Mouse (Mus musculus) myocyte (in vitro differentiated cells): Measurements from ENCODE around the gene 6030408B16Rik. TPM values are rescaled to one million over a fixed set of nuclear protein-coding genes. Genes with fewer than 3 reads are reported as not detected.

Experiments used
- H3K27me3 ChIP-seq: one replicate; pipeline ENCODE4 v1.6.1; 2011; ENCODE audit not compliant: control insufficient read depth, insufficient read depth, insufficient read length
- H3K36me3 ChIP-seq: one replicate; pipeline ENCODE4 v1.6.1; 2011; ENCODE audit not compliant: control insufficient read depth, insufficient read depth
- H3K4me2 ChIP-seq: one replicate; pipeline ENCODE4 v1.6.1; 2011; ENCODE audit warnings: low read depth, control low read depth
- H3K4me3 ChIP-seq: one replicate; pipeline ENCODE4 v1.5.1; 2011; ENCODE audit warnings: mild to moderate bottlenecking, control low read depth, moderate library complexity
- H3K79me2 ChIP-seq: one replicate; pipeline ENCODE4 v1.6.1; 2011; ENCODE audit not compliant: control insufficient read depth, insufficient read depth
- H3ac ChIP-seq: one replicate; pipeline ENCODE4 v1.6.1; 2011; ENCODE audit not compliant: control insufficient read depth, insufficient read length
- CEBPB ChIP-seq: IDR thresholded peaks from 2 replicates; pipeline ENCODE4 v1.6.1; 2011; ENCODE audit warnings: mild to moderate bottlenecking, moderate library complexity; ENCODE audit not compliant: poor library complexity, insufficient read depth, severe bottlenecking
- E2F4 ChIP-seq: IDR thresholded peaks from one replicate; pipeline ENCODE4 v1.6.1; 2011; ENCODE audit warnings: mild to moderate bottlenecking, control low read depth, moderate library complexity; ENCODE audit not compliant: insufficient read depth
- MAX ChIP-seq: IDR thresholded peaks from one replicate; pipeline ENCODE4 v1.6.1; 2011; ENCODE audit warnings: low read depth, mild to moderate bottlenecking, control low read depth
- MYOD1 ChIP-seq, 3 experiments: IDR thresholded peaks; one replicate each; pipeline ENCODE4 v1.6.1; 2011; ENCODE audit warnings: control low read depth in 2 of 3, low read depth in 2 of 3, mild to moderate bottlenecking in 2 of 3, moderate library complexity in 1 of 3; ENCODE audit not compliant: insufficient read length in 2 of 3, control insufficient read depth in 1 of 3
- MYOG ChIP-seq, 3 experiments: IDR thresholded peaks; one replicate each; pipeline ENCODE4 v1.6.1; 2011; ENCODE audit warnings: control low read depth in 2 of 3, low read depth in 2 of 3, mild to moderate bottlenecking in 2 of 3; ENCODE audit not compliant: insufficient read length in 2 of 3, control insufficient read depth in 1 of 3, insufficient read depth in 1 of 3
- POLR2A ChIP-seq: IDR thresholded peaks from one replicate; pipeline ENCODE4 v1.6.1; 2011; ENCODE audit warnings: low read depth, mild to moderate bottlenecking, control low read depth, moderate library complexity; ENCODE audit not compliant: insufficient read length
- POLR2AphosphoS2 ChIP-seq: IDR thresholded peaks from one replicate; pipeline ENCODE4 v1.6.1; 2011; ENCODE audit warnings: low read depth, control low read depth; ENCODE audit not compliant: insufficient read length
- REST ChIP-seq: IDR thresholded peaks from one replicate; pipeline ENCODE4 v1.6.1; 2011; ENCODE audit warnings: mild to moderate bottlenecking, control low read depth, moderate library complexity; ENCODE audit not compliant: insufficient read depth, insufficient read length
- SRF ChIP-seq: IDR thresholded peaks from one replicate; pipeline ENCODE4 v1.6.1; 2011; ENCODE audit warnings: low read depth; ENCODE audit not compliant: control insufficient read depth, insufficient read length
- TCF12 ChIP-seq: IDR thresholded peaks from one replicate; pipeline ENCODE4 v1.6.1; 2011; ENCODE audit warnings: mild to moderate bottlenecking, control low read depth; ENCODE audit not compliant: poor library complexity, insufficient read depth, severe bottlenecking
- TCF3 ChIP-seq: IDR thresholded peaks from one replicate; pipeline ENCODE4 v1.6.1; 2011; ENCODE audit warnings: low read depth, control low read depth; ENCODE audit not compliant: insufficient read length
- USF1 ChIP-seq: IDR thresholded peaks from one replicate; pipeline ENCODE4 v1.6.1; 2011; ENCODE audit warnings: low read depth, mild to moderate bottlenecking, control low read depth, moderate library complexity
- polyA plus RNA-seq: library from polyadenylated mRNA; unstranded; fragments of >200 nt; fragmentation: generic; extraction: Trizol; gene quantifications from one replicate; pipeline ENCODE4 v1.2.1, GENCODE M21; 2012; ENCODE audit warnings: missing spikeins

The 6030408B16Rik gene
- polyA plus RNA-seq, 1 experiment: 0.16 TPM

DNA sequence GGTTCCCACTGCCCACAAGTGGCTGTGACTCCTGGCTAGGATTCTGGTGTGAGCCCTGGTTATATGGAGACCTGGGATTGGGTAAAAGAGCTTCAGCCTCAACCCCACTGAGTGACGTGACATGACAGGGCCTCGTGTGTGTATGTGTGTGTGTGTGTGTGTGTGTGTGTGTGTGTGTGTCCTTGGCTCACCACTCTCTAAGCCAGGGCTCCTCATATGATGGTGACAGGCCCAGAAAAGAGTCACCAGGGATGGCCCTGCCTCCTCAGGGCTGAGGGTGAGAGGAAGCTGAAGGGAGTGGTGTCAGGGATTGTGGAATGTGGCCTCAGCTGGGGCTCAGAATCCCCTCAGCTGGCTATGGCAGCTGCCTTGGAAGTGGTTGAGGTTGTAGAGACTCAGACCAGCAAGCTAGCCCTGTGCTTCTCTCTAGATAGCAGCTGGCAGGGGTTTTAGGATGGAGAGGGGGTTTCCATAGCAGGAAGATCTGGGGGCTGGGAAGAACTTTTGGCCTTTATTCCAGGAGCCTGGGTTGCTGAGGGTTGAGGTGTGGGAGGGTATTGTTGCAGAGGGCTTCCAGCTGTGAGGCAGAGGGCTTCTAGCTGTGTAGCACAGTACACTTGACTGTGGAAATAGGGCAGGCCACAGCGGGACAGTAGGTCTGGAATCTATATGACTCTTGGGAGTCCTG, 36.0 kb downstream of the 6030408B16Rik start:
- H3K4me2 ChIP-seq: peak overlapping the region; percentile 29
- H3K36me3 ChIP-seq: no peaks in the 10 kb centered on the region
- H3K4me3 ChIP-seq: no peak overlapping the region
- H3ac ChIP-seq: no peak overlapping the region
- no peaks in the 10 kb centered on the region for H3K79me2 ChIP-seq
- TF ChIP-seq MAX (no peak), MYOD1 (IDR thresholded peaks at IDR 0.05; ENCODE audit: control insufficient read depth in 1 of 3, insufficient read length in 2 of 3, low read depth in 2 of 3) (peak in 2 of 3 experiments; percentile 91), TCF3 (peak; percentile 89), POLR2A (no peak), USF1 (no peak), TCF12 (peak; percentile 49), CEBPB (no peak), E2F4 (no peak), POLR2AphosphoS2 (no peak), MYOG (IDR thresholded peaks at IDR 0.05; ENCODE audit: control insufficient read depth in 1 of 3, insufficient read depth in 1 of 3, insufficient read length in 2 of 3, low read depth in 2 of 3) (peak; percentile 66 to 97 (median 86)), SRF (no peak)
- no peaks in the 10 kb centered on the region for H3K27me3 ChIP-seq

GRCm38 (mm10) chr15:101329564-101329892, 36.5 kb downstream of the 6030408B16Rik start:
- no peaks in the 10 kb centered on the region for H3K79me2 ChIP-seq
- no peaks in the 10 kb centered on the region for H3K36me3 ChIP-seq
- no peak overlapping the region for H3K4me3 ChIP-seq
- TF ChIP-seq E2F4 (no peak), MYOD1 (IDR thresholded peaks at IDR 0.05; ENCODE audit: control insufficient read depth in 1 of 3, insufficient read length in 2 of 3, low read depth in 2 of 3) (peak in 2 of 3 experiments; percentile 7 to 54), MYOG (IDR thresholded peaks at IDR 0.05; ENCODE audit: control insufficient read depth in 1 of 3, insufficient read depth in 1 of 3, insufficient read length in 2 of 3, low read depth in 2 of 3) (peak in 1 of 3 experiments; percentile 67)
- H3K27me3 ChIP-seq: no peaks in the 10 kb centered on the region
- H3ac ChIP-seq: no peak overlapping the region
- peak overlapping the region; percentile 29 for H3K4me2 ChIP-seq

DNA sequence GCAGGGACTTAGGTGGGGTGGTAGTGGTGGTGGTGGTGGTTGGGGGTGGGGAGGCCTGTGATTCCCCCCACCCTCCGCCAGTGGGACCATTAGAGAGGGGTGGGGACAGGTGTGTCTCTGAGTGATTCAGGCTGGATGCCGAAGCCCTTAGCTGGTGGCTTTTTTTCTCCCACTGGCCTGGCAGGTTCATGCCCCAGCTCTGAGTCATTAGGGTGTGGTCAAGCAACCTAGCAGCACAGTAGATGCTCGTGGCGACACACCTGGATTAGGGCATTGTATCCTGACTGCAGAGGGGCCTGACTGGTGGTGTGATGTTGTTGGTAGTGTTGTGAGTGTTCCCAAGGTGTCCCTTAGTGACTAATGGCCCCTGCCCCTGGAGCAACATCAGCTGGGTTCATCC, 38.1 kb downstream of the 6030408B16Rik start:
- Histone ChIP-seq H3K36me3 (no peaks in the 10 kb centered on the region), H3K4me3 (no peak overlapping the region), H3K79me2 (no peaks in the 10 kb centered on the region), H3K27me3 (no peaks in the 10 kb centered on the region), H3K4me2 (no peak overlapping the region), H3ac (no peak overlapping the region)
- TF ChIP-seq CEBPB (no peak), MAX (no peak), POLR2A (no peak), TCF12 (no peak), TCF3 (no peak), USF1 (no peak), SRF (no peak), MYOD1 (IDR thresholded peaks at IDR 0.05; ENCODE audit: control insufficient read depth in 1 of 3, insufficient read length in 2 of 3, low read depth in 2 of 3) (no peak), REST (no peak), MYOG (IDR thresholded peaks at IDR 0.05; ENCODE audit: control insufficient read depth in 1 of 3, insufficient read depth in 1 of 3, insufficient read length in 2 of 3, low read depth in 2 of 3) (no peak), E2F4 (no peak)

DNA sequence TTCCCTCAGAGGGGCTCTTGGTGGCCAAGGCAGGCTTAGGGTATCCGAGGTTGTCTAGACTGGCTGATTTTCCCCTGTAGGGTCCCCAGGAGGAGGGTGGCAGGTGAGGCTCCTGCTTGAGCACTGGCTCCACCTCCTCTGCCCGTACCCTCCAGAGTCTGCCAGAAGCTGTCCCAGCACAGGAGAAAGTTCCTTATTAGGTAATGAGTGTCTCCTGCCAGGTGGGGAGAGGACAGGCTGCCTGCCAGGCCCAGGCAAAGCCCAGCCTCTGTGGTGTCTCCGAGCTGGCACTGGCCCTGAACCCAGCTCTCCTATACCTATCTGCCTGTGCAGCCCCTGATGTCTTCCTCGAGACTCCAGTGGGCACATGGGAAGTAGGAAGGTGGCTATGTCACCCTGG, 39.4 kb downstream of the 6030408B16Rik start:
- no peaks in the 10 kb centered on the region for H3K27me3 ChIP-seq
- H3K4me2 ChIP-seq: no peak overlapping the region
- no peak for TF ChIP-seq USF1
- TF ChIP-seq SRF: no peak
- no peak for TF ChIP-seq POLR2A
- TF ChIP-seq E2F4: no peak
- no peak for TF ChIP-seq POLR2AphosphoS2
- no peak for TF ChIP-seq MAX
- no peak for TF ChIP-seq TCF12
- TF ChIP-seq TCF3: no peak
- no peak overlapping the region for H3ac ChIP-seq
- no peak overlapping the region for H3K4me3 ChIP-seq
- no peaks in the 10 kb centered on the region for H3K36me3 ChIP-seq
- H3K79me2 ChIP-seq: no peaks in the 10 kb centered on the region

DNA sequence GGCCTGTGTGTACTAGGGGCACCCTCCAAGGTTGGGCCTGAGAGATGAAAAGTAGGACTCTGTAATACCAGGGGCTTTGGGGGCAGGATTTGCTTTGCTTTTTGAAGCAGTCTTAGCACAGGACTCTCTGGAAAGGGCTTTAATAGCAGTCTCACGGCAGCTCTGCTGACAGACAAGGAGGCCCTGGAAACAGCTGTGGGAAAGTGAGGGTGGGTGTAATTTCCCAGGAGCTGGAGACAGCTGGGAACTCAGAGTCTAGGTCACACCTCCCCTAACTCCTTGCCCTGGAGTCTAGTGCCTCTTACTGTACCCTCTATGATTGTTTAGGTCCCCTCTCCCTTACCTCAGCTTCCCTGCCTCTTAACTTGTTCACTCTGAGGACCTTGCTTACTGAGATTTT, 40.2 kb downstream of the 6030408B16Rik start:
- H3K4me2 ChIP-seq: peak overlapping the region; percentile 20
- TF ChIP-seq MYOD1 (IDR thresholded peaks at IDR 0.05; ENCODE audit: control insufficient read depth in 1 of 3, insufficient read length in 2 of 3, low read depth in 2 of 3) (peak; percentile 84 to 98 (median 97)), E2F4 (no peak), SRF (no peak), TCF3 (peak; percentile 35), REST (no peak), MAX (no peak), POLR2A (no peak), POLR2AphosphoS2 (no peak), CEBPB (no peak), TCF12 (peak; percentile 73), MYOG (IDR thresholded peaks at IDR 0.05; ENCODE audit: control insufficient read depth in 1 of 3, insufficient read depth in 1 of 3, insufficient read length in 2 of 3, low read depth in 2 of 3) (peak; percentile 35 to 88 (median 84)), USF1 (no peak)
- no peaks in the 10 kb centered on the region for H3K27me3 ChIP-seq
- no peaks in the 10 kb centered on the region for H3K79me2 ChIP-seq
- H3K36me3 ChIP-seq: no peaks in the 10 kb centered on the region
- H3ac ChIP-seq: no peak overlapping the region
- H3K4me3 ChIP-seq: no peak overlapping the region
